Mouse (Mus musculus): ENCODE results near the gene Atp5g1. TPM values are rescaled to one million over a fixed set of nuclear protein-coding genes. Genes with fewer than 3 reads are reported as not detected.
"Not testable (repeated sequence)": the region's sequence is repeated elsewhere in the genome, so short reads cannot be mapped to it uniquely, and the experiment has no call there.

Gene Atp5g1
- polyA plus RNA-seq (2012; rRNA removed) = 330 and 650 TPM in 2 replicates

DNA sequence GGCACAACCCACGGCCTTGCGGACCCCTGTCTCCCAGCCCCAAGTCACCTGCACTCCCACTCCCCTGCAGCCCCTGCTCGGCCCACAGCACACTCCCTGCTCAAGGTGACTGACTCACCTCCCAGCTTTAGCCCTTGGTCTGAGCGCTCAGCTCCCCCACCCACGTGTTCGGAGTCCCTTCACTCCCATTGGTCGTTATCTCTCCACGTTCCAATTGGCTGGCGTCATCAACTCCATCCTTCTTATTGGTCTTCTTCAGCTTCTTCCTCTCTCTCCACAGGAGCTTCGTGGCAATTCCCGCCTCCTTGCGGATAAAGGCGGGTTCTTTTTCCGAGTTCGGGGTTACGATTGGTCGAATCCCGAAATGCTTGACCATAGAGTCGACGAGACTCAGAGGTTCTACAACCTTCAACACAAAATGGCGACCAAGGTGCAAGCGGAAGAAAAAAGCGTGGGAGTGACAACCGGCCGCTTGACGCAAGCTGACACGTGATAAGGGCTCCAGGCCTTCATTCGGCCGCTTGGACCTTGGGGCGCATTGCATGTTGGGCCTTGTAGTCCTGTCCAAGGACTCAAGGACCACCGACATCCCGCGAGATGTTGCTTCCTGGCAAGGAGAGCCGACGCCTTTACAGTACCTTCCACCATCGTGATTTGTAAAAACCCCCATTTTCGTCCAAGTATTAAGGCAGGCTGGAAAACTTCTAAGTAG lies at the start of gene Atp5g1:
Gene Atp5g1 (minus strand): TSS at position 162 of the 712 bp plus-strand sequence.
- Histone ChIP-seq H3K4me1 (replicated peaks; ENCODE audit: control insufficient read depth, insufficient read depth, low read length) (peaks cover 12% of the 10 kb centered on the region), H3K27me3 (ENCODE audit: control insufficient read depth, insufficient read depth, low read length) (no peaks in the 10 kb centered on the region), H3K27ac (ENCODE audit: control insufficient read depth, insufficient read depth, low read length) (no peak within 1 kb of the TSS), H3K4me3 (ENCODE audit: control insufficient read depth, insufficient read depth, low read length) (peak within 1 kb of the TSS; percentile 81), H3K36me3 (ENCODE audit: control insufficient read depth, insufficient read depth, low read length) (peaks cover under 1% of the 10 kb centered on the region; the same call in 1 of the 2 replicates)
- under 1% methylated on average over 37 of the region's 37 CpGs for WGBS
- TF ChIP-seq CTCF (IDR thresholded peaks at IDR 0.05; ENCODE audit: borderline replicate concordance, control insufficient read depth, extremely low read depth, insufficient read depth, low read length, poor library complexity) (no peak), POLR2A (IDR thresholded peaks at IDR 0.05; ENCODE audit: control insufficient read depth, extremely low read depth, insufficient read depth, low read length, poor library complexity) (peak; percentile 56)
- peak; percentile 99 for DNase-seq

DNA sequence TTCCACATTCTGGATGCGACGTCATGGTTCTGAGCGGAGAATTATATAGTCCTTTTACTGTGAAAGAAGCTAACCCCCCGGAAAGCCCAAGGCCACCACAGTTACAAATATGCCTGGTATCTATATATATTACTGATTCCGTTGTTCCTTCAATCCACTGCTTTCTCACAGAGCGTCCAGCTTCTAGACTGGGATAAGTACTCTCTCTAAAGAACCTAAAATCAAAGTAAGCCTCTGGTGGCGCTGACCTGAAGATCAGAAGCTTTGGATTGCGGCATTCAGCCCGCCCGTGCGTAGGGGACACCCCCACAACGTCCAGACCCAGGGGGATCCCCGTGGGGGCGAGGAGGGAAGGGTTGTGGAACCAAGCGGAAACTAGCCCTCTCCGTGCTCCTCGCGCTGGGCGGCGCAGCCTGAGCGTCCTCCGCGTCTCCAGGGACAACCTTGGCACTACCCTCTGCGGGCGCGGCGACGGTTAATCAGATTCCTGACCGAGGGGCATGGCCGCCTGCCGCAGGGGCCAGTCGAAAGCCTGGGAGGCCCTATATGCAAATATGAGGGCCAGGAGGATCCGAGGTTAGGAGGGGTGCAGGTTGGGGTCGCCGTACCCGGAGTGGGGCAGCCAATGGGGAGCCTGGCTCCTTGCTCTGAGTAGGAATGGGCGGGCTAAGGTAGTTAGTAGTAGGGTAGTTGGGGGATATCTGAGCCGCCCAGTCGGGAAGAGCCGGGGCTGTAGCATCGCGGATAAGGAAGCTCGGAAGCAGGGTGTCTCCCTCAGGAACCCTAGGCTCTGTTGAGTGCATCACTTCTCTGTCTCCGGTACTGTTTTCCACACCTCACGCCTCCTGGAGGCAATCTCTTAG lies 48.8 kb upstream of the Atp5g1 start:
- Histone ChIP-seq H3K4me1 (replicated peaks; ENCODE audit: control insufficient read depth, insufficient read depth, low read length) (no peaks in the 10 kb centered on the region), H3K36me3 (ENCODE audit: control insufficient read depth, insufficient read depth, low read length) (no peaks in the 10 kb centered on the region), H3K27ac (ENCODE audit: control insufficient read depth, insufficient read depth, low read length) (no peak overlapping the region), H3K27me3 (ENCODE audit: control insufficient read depth, insufficient read depth, low read length) (peaks cover 7% of the 10 kb centered on the region; the same call in 1 of the 2 replicates), H3K4me3 (ENCODE audit: control insufficient read depth, insufficient read depth, low read length) (no peak overlapping the region)
- TF ChIP-seq CTCF (IDR thresholded peaks at IDR 0.05; ENCODE audit: borderline replicate concordance, control insufficient read depth, extremely low read depth, insufficient read depth, low read length, poor library complexity) = no peak
- TF ChIP-seq POLR2A (IDR thresholded peaks at IDR 0.05; ENCODE audit: control insufficient read depth, extremely low read depth, insufficient read depth, low read length, poor library complexity) = no peak
- no peak for DNase-seq
- WGBS = 9% methylated on average over 45 of the region's 45 CpGs

GRCm38 (mm10) chr11:96122806-96123205 lies 47.3 kb upstream of the Atp5g1 start:
- not testable (repeated sequence) for H3K4me1 ChIP-seq (replicated peaks; ENCODE audit: control insufficient read depth, insufficient read depth, low read length); DNase-seq; H3K27me3 ChIP-seq (ENCODE audit: control insufficient read depth, insufficient read depth, low read length); H3K36me3 ChIP-seq (ENCODE audit: control insufficient read depth, insufficient read depth, low read length); H3K27ac ChIP-seq (ENCODE audit: control insufficient read depth, insufficient read depth, low read length); H3K4me3 ChIP-seq (ENCODE audit: control insufficient read depth, insufficient read depth, low read length)
- 79% methylated on average over 4 of the region's 4 CpGs for WGBS

- no peak for TF ChIP-seq CTCF (IDR thresholded peaks at IDR 0.05; ENCODE audit: borderline replicate concordance, control insufficient read depth, extremely low read depth, insufficient read depth, low read length, poor library complexity)
- no peaks in the 10 kb centered on the region for H3K36me3 ChIP-seq (ENCODE audit: control insufficient read depth, insufficient read depth, low read length)
- no peaks in the 10 kb centered on the region for H3K4me1 ChIP-seq (replicated peaks; ENCODE audit: control insufficient read depth, insufficient read depth, low read length)
- H3K27me3 ChIP-seq (ENCODE audit: control insufficient read depth, insufficient read depth, low read length) = peaks cover 4% of the 10 kb centered on the region; the same call in 1 of the 2 replicates
- H3K4me3 ChIP-seq (ENCODE audit: control insufficient read depth, insufficient read depth, low read length) = no peak overlapping the region
- H3K27ac ChIP-seq (ENCODE audit: control insufficient read depth, insufficient read depth, low read length) = no peak overlapping the region
- no peak for DNase-seq
- WGBS = 74% methylated on average over 3 of the region's 3 CpGs
Measured at GRCm38 (mm10) chr11:96119401-96119800, 43.9 kb upstream of the Atp5g1 start.

DNA sequence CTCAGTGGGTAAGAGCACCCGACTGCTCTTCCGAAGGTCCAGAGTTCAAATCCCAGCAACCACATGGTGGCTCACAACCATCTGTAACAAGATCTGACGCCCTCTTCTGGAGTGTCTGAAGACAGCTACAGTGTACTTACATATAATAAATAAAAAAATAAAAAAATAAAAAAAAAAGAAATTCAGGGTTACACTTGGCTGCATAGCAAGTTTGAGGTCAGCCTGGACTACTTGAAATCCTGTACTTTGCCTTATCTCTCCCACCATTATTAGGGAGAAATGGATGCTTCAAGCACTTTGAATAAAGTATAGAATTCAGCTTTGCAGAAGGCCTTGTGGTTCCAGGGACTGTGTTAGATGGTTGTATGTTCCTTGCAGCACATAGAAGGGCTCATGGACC lies 41.5 kb upstream of the Atp5g1 start:
- H3K27ac ChIP-seq (ENCODE audit: control insufficient read depth, insufficient read depth, low read length); H3K27me3 ChIP-seq (ENCODE audit: control insufficient read depth, insufficient read depth, low read length); H3K4me1 ChIP-seq (replicated peaks; ENCODE audit: control insufficient read depth, insufficient read depth, low read length); DNase-seq; H3K4me3 ChIP-seq (ENCODE audit: control insufficient read depth, insufficient read depth, low read length); H3K36me3 ChIP-seq (ENCODE audit: control insufficient read depth, insufficient read depth, low read length): not testable (repeated sequence)
- 88% methylated on average over 3 of the region's 3 CpGs for WGBS

GRCm38 (mm10) chr11:96116116-96116515 lies 40.6 kb upstream of the Atp5g1 start:
- H3K27me3 ChIP-seq (ENCODE audit: control insufficient read depth, insufficient read depth, low read length) = no peaks in the 10 kb centered on the region
- H3K27ac ChIP-seq (ENCODE audit: control insufficient read depth, insufficient read depth, low read length) = no peak overlapping the region
- TF ChIP-seq POLR2A (IDR thresholded peaks at IDR 0.05; ENCODE audit: control insufficient read depth, extremely low read depth, insufficient read depth, low read length, poor library complexity) (no peak), CTCF (IDR thresholded peaks at IDR 0.05; ENCODE audit: borderline replicate concordance, control insufficient read depth, extremely low read depth, insufficient read depth, low read length, poor library complexity) (no peak)
- no peaks in the 10 kb centered on the region for H3K4me1 ChIP-seq (replicated peaks; ENCODE audit: control insufficient read depth, insufficient read depth, low read length)
- H3K4me3 ChIP-seq (ENCODE audit: control insufficient read depth, insufficient read depth, low read length) = no peak overlapping the region
- no peaks in the 10 kb centered on the region for H3K36me3 ChIP-seq (ENCODE audit: control insufficient read depth, insufficient read depth, low read length)
- 89% methylated on average over 3 of the region's 3 CpGs for WGBS
- no peak for DNase-seq
